Mouse (Mus musculus): ENCODE results near the gene Kremen1. TPM values are rescaled to one million over a fixed set of nuclear protein-coding genes. Genes with fewer than 3 reads are reported as not detected.

Kremen1 gene
- total RNA-seq, 2 experiments from 2014 or later, result 80.7 to 81.9 TPM

- DNase-seq, result no peak
- intact Hi-C loops (cut with DNase I), result no loop called here
Measured at GRCm38 (mm10) chr11:5239706-5240690, 21.4 kb downstream of the Kremen1 start.

- no peak for DNase-seq
- intact Hi-C loops (cut with DNase I), result no loop called here
Measured at GRCm38 (mm10) chr11:5219910-5220447, 41.4 kb downstream of the Kremen1 start.

GRCm38 (mm10) chr11:5219371-5219770 lies 42.0 kb downstream of the Kremen1 start:
- intact Hi-C loops (cut with DNase I), result no loop called here
- no peak for DNase-seq

- DNase-seq, result no peak
- intact Hi-C loops (cut with DNase I), result no loop called here
Measured at GRCm38 (mm10) chr11:5215401-5216187, 45.8 kb downstream of the Kremen1 start.

- intact Hi-C loops (cut with DNase I), result no loop called here
- DNase-seq, result no peak
Measured at GRCm38 (mm10) chr11:5214483-5215040, 46.8 kb downstream of the Kremen1 start.

GRCm38 (mm10) chr11:5203054-5203453 lies 58.3 kb downstream of the Kremen1 start:
- intact Hi-C loops (cut with DNase I), result no loop called here
- DNase-seq, result no peak

GRCm38 (mm10) chr11:5201799-5202680 lies 59.3 kb downstream of the Kremen1 start:
- no peak for DNase-seq
- intact Hi-C loops (cut with DNase I), result no loop called here

GRCm38 (mm10) chr11:5199879-5200278 lies 61.5 kb downstream of the Kremen1 start:
- no peak for DNase-seq
- intact Hi-C loops (cut with DNase I), result no loop called here

GRCm38 (mm10) chr11:5197068-5197467 lies 64.3 kb downstream of the Kremen1 start:
- no peak for DNase-seq
- intact Hi-C loops (cut with DNase I), result no loop called here

GRCm38 (mm10) chr11:5196583-5196982 lies 64.8 kb downstream of the Kremen1 start:
- no peak for DNase-seq
- intact Hi-C loops (cut with DNase I), result no loop called here

GRCm38 (mm10) chr11:5193576-5193881 lies 67.8 kb downstream of the Kremen1 start:
- intact Hi-C loops (cut with DNase I), result no loop called here
- DNase-seq, result no peak

- intact Hi-C loops (cut with DNase I), result no loop called here
- DNase-seq, result no peak
Measured at GRCm38 (mm10) chr11:5192840-5193575, 68.3 kb downstream of the Kremen1 start.

GRCm38 (mm10) chr11:5192084-5192516 lies 69.3 kb downstream of the Kremen1 start:
- intact Hi-C loops (cut with DNase I), result no loop called here
- peak; percentile 49 to 56 for DNase-seq

GRCm38 (mm10) chr11:5189239-5189933 lies 72.0 kb downstream of the Kremen1 start:
- intact Hi-C loops (cut with DNase I), result no loop called here
- DNase-seq, result no peak

- intact Hi-C loops (cut with DNase I), result no loop called here
- no peak for DNase-seq
Measured at GRCm38 (mm10) chr11:5188170-5188569, 73.2 kb downstream of the Kremen1 start.

GRCm38 (mm10) chr11:5184832-5185231 lies 76.5 kb downstream of the Kremen1 start:
- no peak for DNase-seq
- intact Hi-C loops (cut with DNase I), result loop anchor here (5.0 kb wide), 3 partner anchors 68 to 287 kb away; no protein-coding TSS in a partner anchor

GRCm38 (mm10) chr11:5184250-5184649 lies 77.1 kb downstream of the Kremen1 start:
- no peak for DNase-seq
- intact Hi-C loops (cut with DNase I), result loop anchor here (5.0 kb wide), 3 partner anchors 67 to 288 kb away; no protein-coding TSS in a partner anchor

GRCm38 (mm10) chr11:5182870-5183269 lies 78.5 kb downstream of the Kremen1 start:
- intact Hi-C loops (cut with DNase I), result loop anchor here (5.0 kb wide), 3 partner anchors 66 to 289 kb away; no protein-coding TSS in a partner anchor

More at GRCm38 (mm10) chr11:5182870-5183269, 78.5 kb downstream of the Kremen1 start:
- no peak for DNase-seq
